Comparison of ENCODE assay signal across 10 mouse cellular contexts in the genomic region with DNA sequence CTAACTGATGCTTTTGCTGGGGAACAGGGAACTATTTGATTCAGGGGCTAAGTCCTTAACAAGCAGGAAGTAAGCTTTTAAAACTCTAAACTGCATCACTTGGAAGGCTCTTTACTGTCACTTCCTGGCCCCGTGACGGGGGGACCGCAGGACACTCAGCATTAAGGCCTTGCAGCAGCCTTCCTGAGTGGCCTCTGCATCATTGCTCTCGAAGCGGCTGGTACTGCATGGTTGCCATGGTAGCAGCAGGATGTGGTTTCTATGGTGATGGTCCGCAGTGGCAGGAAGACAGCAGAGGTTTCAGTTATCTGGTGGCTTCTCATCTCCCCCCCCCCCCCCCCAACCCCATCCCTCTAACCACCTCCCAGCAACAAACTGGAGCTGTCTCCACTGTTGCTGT.
A peak's percentile ranks its signal among the peaks of the same experiment; 100 is the strongest.
DNase-seq lines count a peak whose midpoint lies in the region; ATAC-seq lines count a peak whose summit lies in the region.
"Had no signal": no experiment of that assay in that cellular context is flagged by ENCODE, and none has a peak within 500 bp of the region (broad histone marks: within the 10 kb centered on the region; RNA-seq: fewer than 3 reads in every experiment).

No protein-coding gene starts in this region.

- intact Hi-C loops in heart, postnatal 10 days (cut with DNase I) = no loop called here
- intact Hi-C loops in left cerebral cortex, postnatal 10 days (cut with DNase I) = loop anchor here (5.0 kb wide), 1 partner anchor 50 kb away; no protein-coding TSS in a partner anchor

- H3K27me3 ChIP-seq in heart, embryonic 16.5 days (ENCODE audit: control insufficient read depth, insufficient read depth, low read length) = no peaks in the 10 kb centered on the region
- no peaks in the 10 kb centered on the region for H3K27me3 ChIP-seq in heart, embryonic 10.5 days (ENCODE audit: insufficient read depth, poor library complexity, severe bottlenecking)
- H3K27me3 ChIP-seq: embryonic facial prominence, embryonic 15.5 days; liver, embryonic 15.5 days had no signal

- WGBS in heart, embryonic 16.5 days = 70% methylated on average over 6 of the region's 6 CpGs
- 69% methylated on average over 6 of the region's 6 CpGs for WGBS in heart, embryonic 10.5 days

- DNase-seq in heart, postnatal 10 days = no peak
- peak; percentile 73 to 82 for DNase-seq in left cerebral cortex, postnatal 10 days (ENCODE audit: extremely low spot score in 1 of 2, low spot score in 2 of 2)
- peak; percentile 63 for DNase-seq in retina, embryonic 14.5 days (ENCODE audit: low spot score)
- no peak for DNase-seq in gastrocnemius, adult 18-20 months (ENCODE audit: low spot score)
- no peak for DNase-seq in Muller cell, postnatal 12 days (ENCODE audit: inconsistent ontology term)
- no peak for DNase-seq in heart, embryonic 10.5 days (ENCODE audit: low spot score)

- 0 out of 2 replicates have a peak, but pooled peaks have one; percentile 28 for ATAC-seq in heart, embryonic 16.5 days (replicated peaks; ENCODE audit: extremely low read depth, insufficient read depth, low FRiP score)
- peak; percentile 43 for ATAC-seq in granulocyte monocyte progenitor cell, adult 5-6 weeks (replicated peaks; ENCODE audit: poor library complexity, severe bottlenecking)

- H3K27ac ChIP-seq in heart, embryonic 16.5 days (ENCODE audit: low read length) = no peak overlapping the region
- H3K27ac ChIP-seq in heart, embryonic 10.5 days = no peak overlapping the region
- H3K27ac ChIP-seq: embryonic facial prominence, embryonic 15.5 days; liver, embryonic 15.5 days had no signal

- H3K9me3 ChIP-seq in heart, embryonic 16.5 days (replicated peaks; ENCODE audit: control insufficient read depth, low read length) = no peaks in the 10 kb centered on the region
- no peaks in the 10 kb centered on the region for H3K9me3 ChIP-seq in heart, embryonic 10.5 days
- H3K9me3 ChIP-seq: embryonic facial prominence, embryonic 15.5 days; liver, embryonic 15.5 days had no signal

- no peak overlapping the region for H3K4me2 ChIP-seq in heart, embryonic 16.5 days (ENCODE audit: low read depth, low read length)
- H3K4me2 ChIP-seq: embryonic facial prominence, embryonic 15.5 days had no signal

- H3K4me1 ChIP-seq in heart, embryonic 16.5 days (ENCODE audit: control insufficient read depth, insufficient read depth, low read length) = peaks cover 4% of the 10 kb centered on the region; the same call in 1 of the 2 replicates
- peaks cover 33% of the 10 kb centered on the region for H3K4me1 ChIP-seq in heart, embryonic 10.5 days

- H3K36me3 ChIP-seq in heart, embryonic 16.5 days (ENCODE audit: control insufficient read depth, insufficient read depth) = no peaks in the 10 kb centered on the region
- no peaks in the 10 kb centered on the region for H3K36me3 ChIP-seq in heart, embryonic 10.5 days

- no peak overlapping the region for H3K9ac ChIP-seq in heart, embryonic 16.5 days (ENCODE audit: low read length)
- H3K9ac ChIP-seq: embryonic facial prominence, embryonic 15.5 days; liver, embryonic 15.5 days had no signal

- no peak overlapping the region for H3K4me3 ChIP-seq in heart, embryonic 16.5 days (ENCODE audit: low read length)
- H3K4me3 ChIP-seq in heart, embryonic 10.5 days = no peak overlapping the region
- H3K4me3 ChIP-seq: embryonic facial prominence, embryonic 15.5 days; liver, embryonic 15.5 days had no signal

Comparison
In these comparisons a context has a peak if more than half of its experiments do, and no peak if none do; other contexts are left out.
1. DNase-seq: peak in left cerebral cortex, postnatal 10 days (2 of 2) and retina, embryonic 14.5 days (single experiment); none in heart, postnatal 10 days (0 of 2), gastrocnemius, adult 18-20 months (single experiment), Muller cell, postnatal 12 days (single experiment) and heart, embryonic 10.5 days (single experiment).